Mouse (Mus musculus) spleen, adult 12 weeks (tissue): ENCODE data around the gene Lgals8.
A peak's percentile ranks its signal among the peaks of the same experiment; 100 is the strongest.
"Not testable (repeated sequence)": the region's sequence is repeated elsewhere in the genome, so short reads cannot be mapped to it uniquely, and the experiment has no call there.

Experiments
- DNase-seq: peaks from one replicate; pipeline ENCODE4 v3.0.0; 2022; ENCODE audit warnings: low spot score

The Lgals8 gene

DNA sequence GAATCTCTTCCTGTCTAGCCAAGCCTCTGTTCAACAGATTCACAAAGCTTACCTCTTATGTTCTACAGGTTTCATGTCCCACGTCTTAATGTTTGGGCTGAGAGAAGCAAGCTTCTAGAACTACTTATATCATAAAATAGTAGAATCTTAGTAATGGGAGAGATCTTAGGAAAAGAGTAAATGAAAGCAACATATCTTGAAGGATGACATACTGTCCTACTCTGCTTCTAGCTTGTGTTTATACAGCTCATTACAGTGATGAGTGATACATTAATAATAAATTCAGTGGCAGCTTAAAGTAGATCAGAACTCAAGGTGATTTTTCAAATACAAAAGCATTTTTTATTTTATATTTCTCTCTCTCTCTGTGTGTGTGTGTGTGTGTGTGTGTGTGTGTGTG is at the start of gene Lgals8:
TSS of gene Lgals8 (minus strand) at position 101 of the 400 bp plus-strand sequence.
- DNase-seq = no peak

DNA sequence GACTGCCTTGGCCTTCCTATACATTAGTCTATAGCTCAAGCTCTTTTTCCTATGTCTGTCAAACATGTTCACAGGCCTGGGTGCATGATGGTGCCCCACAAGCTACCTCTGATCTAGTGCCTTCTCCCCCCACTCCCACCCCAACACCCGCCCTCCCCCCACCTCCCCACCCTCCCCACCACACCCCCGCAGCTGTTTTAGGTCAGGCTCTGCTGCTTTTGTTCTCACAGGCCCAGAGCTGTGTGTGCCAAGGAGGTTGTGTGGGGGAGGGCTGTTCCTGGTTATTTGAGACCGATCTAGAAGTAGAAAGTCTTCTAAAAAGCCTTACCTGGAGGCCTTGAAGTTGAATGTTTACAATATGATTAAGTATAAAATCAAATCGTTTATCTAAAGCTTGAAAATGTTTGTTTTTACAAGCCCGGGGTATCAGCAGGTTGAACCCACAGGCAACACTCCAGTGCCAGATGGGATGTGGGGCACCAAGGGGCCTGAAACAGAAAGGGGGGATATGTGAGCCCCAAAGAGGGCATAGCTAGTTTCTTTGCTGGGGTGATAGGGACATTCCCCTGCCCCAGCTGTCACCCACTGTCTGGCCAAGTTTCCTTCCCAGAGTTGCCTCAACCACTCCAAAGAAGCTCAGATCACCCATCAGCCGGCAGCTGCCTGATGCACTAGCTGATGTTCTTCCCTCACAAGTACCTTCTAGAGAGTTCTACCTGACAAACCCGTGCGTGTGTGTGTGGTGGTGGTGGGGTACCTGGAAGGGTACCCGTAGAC is 46.6 kb upstream of the Lgals8 start:
- no peak for DNase-seq

DNA sequence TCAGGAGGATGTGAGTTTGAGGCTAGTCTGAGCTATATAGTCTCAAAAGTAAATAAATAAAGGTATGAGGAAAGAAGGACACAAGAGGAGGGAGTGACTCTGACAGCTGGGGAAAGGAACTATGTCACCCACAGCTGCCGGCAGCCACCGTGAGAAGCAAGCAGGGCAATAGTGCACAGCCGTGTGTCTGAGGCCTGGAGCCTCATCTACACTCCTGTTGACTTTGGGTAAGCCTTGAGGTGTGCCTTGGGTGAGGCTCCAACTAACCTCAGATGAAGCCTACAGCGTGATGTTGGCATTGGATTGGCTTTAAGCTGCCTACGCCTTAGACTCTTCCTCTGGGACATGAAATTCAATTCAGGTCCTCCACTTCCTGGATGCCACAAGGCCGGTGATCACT is 45.3 kb upstream of the Lgals8 start:
- DNase-seq = no peak

GRCm38 (mm10) chr13:12507426-12507825 is 42.7 kb upstream of the Lgals8 start:
- no peak for DNase-seq

DNA sequence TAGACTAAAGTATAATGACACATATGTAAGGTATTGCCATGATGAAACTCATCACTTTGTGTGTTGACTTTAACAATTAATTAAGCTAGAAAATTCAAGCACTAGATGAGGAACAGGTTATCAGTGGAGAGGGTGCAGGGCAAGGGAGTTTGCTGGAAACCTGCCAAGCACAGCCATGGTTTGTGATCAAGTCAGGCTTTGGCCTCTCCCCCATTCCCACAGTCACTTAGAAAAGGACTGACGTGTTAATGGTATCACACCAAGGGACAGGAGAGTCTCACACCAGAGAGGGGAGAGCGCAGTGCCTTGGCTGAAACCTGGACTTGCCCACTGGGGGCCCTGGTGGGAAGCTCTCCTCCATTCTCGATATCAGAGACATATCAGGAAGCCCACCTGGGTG is 40.6 kb upstream of the Lgals8 start:
- no peak for DNase-seq

DNA sequence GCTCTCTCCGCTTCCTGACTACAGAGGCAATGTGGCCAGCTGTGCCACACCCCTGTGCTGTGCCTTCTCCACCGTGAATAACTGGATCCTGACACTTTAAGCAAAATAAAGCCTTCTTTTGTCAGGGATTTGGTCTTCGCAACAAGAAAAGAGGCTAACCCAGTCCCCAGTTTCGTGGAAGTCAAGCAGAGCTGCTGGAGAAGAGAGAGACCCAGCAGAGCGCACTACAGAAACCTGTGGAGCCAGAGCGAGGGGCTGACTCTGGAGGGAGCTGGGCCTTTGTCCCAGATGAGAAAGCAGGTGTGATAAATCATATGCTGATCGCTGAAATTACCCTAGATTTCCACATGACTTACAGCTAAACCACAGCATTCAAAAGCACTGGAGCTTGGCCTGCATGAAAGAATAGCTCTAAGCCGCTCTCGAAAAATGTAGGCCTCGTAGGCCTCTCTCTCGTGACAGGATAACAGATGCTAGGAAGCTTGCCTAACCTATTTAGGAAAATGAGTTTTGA is 38.6 kb upstream of the Lgals8 start:
- DNase-seq = no peak

GRCm38 (mm10) chr13:12502665-12503237 is 38.0 kb upstream of the Lgals8 start:
- no peak for DNase-seq

- DNase-seq = no peak
These were observed 34.4 kb upstream of the Lgals8 start for GRCm38 (mm10) chr13:12499107-12499506.

DNA sequence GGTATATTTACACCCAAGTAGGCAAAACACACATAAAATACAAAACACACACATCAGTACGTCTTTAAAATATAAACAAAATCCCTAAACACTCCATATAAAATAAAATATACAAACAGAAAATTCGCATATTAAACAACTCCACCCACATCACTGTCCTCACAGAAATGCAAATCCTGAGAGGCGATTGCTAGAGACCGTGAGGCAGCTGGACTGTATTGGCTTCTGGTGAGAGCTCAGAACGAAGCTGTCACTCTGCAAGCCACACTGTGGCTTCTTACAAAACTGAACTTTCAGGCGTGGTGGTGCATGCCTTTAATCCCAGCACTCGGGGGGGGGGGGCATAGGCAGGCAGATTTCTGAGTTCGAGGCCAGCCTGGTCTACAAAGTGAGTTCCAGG is 33.1 kb upstream of the Lgals8 start:
- DNase-seq = no peak

GRCm38 (mm10) chr13:12494750-12495149 is 30.0 kb upstream of the Lgals8 start:
- no peak for DNase-seq

DNA sequence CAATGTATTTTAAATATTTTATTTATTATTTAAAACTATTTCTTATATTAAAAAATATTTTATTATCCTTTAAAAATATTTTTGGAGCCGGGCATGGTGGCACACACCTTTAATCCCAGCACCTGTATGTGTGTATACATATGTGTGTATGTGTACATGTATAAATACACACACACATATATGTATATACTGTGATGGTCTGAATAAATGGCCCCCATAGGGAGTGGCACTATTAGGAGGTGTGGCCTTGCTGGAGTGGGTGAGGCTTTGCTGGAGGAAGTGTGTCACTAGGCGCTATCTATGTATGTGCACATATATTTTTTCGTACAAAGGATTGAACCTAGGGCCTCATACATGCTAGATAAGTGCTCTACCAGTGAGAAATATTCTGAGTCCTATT is 27.8 kb upstream of the Lgals8 start:
- no peak for DNase-seq

DNA sequence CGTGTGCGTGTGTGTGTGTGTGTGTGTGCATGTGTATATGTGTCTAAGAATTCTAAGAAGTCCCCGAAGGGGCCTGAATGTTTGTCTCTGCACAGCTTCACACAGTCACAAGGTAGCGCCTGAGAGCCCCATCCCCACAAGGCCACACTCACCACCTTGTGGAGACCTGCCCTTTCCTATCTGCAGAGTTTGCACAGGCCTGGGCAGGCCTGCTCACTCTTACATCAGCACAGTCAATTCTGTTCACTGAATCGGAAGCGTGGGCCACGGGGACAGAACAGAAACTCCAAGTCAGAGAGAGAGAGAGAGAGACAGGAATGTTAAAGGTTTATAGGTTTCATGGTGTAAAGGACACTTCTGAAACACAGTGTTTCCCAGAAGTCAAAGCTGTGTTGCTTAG is 20.9 kb upstream of the Lgals8 start:
- no peak for DNase-seq

GRCm38 (mm10) chr13:12485197-12485596 is 20.5 kb upstream of the Lgals8 start:
- no peak for DNase-seq

DNA sequence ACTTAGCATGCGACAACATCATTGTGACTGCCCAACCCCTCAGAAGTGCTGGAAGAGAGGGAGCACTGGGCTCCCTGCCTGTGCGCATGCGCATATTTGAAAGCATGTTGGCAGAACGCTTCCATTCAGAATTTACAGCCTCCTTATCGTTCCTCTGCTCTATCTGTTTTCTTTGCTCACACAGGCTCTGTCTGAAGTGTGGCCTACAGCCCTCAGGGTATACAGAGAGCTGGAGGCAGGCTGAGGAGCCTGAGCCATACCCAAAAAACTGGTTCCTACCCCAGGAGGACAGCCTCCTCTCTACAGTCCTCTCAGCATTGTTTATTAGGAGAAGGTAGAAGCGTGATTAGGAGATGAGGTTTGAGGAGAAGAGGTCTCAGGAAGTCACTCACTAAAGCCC is 15.1 kb upstream of the Lgals8 start:
- DNase-seq = no peak

DNA sequence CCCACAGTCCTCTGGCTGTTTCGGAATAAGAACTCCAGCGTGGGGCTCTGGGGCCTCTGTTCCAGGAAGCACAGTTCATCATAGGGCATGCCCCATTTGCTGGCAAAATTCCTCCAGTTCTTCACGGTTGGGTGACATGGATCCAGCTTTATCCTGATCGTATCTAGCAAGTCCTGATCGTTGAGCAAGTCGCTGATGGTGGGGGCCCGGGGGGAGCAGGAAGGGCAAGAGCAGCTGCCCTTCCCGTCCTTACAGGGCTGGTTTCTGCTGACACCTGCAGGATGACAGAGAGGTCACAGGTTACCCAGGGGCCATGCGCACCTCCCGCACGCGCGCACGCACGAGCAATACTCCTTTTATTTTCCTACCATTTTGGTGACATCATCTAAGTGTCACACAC is 13.6 kb upstream of the Lgals8 start:
- no peak for DNase-seq

DNA sequence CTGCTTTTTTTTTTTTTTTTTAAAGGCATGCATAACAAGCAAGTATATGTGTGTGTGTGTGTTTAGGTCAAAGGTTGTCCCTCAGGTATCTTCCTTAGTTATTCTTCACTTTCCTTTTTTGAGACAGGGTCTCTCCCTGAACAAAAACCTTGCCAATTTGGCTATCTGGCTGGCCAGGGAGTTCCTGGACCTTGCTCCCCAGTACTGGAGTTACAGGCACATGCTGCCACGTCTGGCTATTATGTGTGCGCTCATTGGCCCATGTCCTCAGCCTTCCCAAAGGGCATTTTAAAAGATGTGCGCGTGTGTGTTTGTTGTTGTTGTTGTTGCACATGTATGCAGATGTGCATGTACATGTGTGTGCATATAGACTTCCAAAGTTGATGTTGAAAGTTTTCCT is 12.1 kb upstream of the Lgals8 start:
- no peak for DNase-seq

GRCm38 (mm10) chr13:12475239-12475638 is 10.5 kb upstream of the Lgals8 start:
- no peak for DNase-seq

DNA sequence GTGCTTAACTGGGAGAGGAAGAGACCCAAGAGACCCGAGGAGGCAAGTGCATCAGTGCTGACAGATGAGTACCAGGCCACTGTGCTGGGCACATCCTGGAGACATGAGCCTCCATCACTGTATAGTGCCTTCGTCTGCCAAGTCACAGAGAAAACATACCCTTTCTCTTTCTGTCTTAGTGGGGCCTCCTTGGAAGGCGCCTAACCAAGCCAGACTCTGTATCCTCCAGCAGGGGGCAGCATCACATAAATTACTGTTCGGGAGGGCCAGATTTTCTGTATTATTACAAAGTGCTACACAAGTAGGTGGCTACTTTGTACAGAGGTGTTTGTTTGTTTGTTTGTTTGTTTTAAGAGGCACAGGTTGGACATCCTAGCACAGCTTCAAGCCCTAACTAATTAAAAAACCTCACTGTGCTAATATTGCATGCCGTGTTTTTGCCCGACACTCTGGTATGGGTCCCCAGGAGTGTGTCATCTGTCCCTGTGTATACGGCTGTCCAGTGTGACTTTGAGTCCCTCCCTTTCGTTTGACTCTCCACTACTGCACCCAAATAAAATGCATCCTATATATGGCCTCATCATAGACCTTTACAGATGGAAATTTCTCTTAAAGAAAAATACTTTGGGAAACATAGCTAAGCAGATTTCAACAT is 9.1 kb upstream of the Lgals8 start:
- DNase-seq = peak; percentile 61

- DNase-seq = peak; percentile 4
These were observed 3.7 kb upstream of the Lgals8 start for GRCm38 (mm10) chr13:12468488-12468887.

GRCm38 (mm10) chr13:12464159-12464558 is 585 bp downstream of the Lgals8 start:
- DNase-seq = not testable (repeated sequence)

DNA sequence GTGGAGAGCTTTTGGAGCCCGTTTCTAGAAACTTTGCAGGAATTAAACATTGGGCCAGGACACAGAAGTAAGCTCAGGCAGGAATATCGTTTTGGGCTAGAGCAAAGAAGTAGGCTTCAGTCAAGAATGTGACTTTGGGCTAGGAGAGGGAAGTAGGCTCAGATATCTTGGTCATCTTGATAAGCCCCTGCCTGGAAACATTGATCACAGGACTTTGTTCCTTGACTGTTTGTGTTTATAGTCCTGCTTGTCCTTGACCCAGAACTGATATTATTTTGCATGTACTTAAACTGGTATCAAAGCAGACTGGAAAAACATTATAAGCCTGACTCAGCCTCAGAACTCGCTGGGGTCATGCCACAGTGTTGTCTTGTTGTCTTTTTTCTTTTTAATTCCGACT is 2.1 kb downstream of the Lgals8 start:
- no peak for DNase-seq

- no peak for DNase-seq
These were observed 3.0 kb downstream of the Lgals8 start for GRCm38 (mm10) chr13:12461730-12462119.
